Mouse (Mus musculus): ENCODE results near the gene Olfr1442. TPM values are rescaled to one million over a fixed set of nuclear protein-coding genes. Genes with fewer than 3 reads are reported as not detected.

Gene Olfr1442
- not detected for polyA plus RNA-seq (2017; shearing (Covaris generic))

DNA sequence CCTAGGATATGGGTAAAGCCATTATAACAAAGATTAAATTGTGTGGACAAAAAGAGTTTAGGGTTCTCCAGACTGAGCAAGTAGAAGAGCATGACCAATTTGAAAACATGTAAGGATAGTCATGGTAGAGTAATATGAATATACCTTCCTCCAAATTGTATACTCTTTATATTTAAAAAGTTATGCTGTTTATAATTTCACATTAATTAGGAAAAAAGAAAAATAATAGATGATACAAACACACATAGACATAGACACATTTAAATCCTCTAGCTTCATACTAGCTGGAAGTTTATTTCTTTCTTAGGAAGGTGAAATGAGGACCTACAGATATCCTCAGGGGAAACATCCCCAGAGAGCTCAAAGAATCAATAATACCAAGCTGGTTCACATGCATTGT, at the start of gene Olfr1442:
Gene Olfr1442, plus strand, starts transcription at position 301 of the 400 bp plus-strand sequence.

DNA sequence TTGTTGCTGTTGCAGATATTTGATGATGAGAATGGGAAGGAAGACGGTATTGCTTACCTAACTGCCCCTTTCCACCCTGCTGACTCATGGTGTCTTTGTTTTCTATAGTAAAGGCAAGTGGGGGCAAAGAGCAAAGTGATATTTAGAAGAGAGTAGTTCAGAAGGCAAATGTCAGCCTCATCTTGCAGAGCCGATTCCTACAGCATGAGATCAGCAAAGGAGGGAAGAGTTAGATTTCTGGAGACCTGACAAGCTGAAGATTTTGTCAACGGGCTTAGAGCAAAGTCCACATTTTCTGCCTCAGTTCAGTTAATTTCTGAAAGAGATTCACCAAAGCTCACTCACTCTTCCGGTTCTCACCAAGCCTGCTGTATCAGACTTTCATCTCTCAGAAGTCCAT, 37.1 kb upstream of the Olfr1442 start, which contains the start of gene Glyat:
Gene Glyat, plus strand, starts transcription at position 133 of the 400 bp plus-strand sequence.

DNA sequence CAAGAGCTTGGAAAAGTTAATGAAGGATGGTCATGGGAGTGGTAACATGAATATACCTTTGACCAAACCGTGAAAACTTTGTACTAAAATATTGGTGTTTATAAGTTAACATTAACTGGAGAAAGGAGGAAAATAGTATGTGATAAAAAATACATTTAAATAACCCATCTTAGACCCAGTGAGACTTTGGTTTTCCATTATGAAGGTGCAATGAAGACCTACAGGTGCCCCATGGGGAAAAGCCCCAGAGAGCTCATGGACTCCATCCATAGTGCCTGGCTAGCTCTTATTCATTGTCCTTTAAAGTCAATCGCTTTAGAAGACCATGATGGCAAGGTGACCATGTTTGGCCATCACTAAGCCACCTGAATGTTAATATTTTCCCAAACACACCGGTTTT, 7.6 kb downstream of the Olfr1442 start, which contains the start of gene Olfr1443:
Gene Olfr1443, plus strand, starts transcription at position 301 of the 400 bp plus-strand sequence.

DNA sequence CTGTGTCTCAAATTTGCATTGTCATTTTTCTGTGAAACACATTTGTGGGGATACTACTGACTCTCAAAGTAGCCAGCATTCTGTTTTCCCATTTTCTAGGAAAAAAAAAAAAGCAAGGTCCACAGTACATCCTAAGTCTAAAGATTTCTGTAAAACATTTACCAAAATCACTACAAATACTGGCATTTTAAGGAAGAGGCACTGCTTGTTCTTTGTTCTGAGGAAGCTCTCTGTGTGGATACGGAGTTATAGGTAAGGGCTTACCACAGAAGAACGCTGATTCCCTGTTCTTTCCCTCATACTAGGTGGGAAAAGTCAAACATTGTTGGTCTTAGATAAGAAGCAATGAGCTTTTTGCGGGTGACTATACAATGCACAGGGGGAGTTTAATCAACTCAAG, 25.4 kb downstream of the Olfr1442 start, which contains the start of gene Keg1:
Gene Keg1, plus strand, starts transcription at position 197 of the 400 bp plus-strand sequence.

Other genes starting within 250 kb of the Olfr1442 start
- gene Pfpl, start 242.5 kb upstream of the Olfr1442 start, polyA plus RNA-seq (2017; shearing (Covaris generic)), result 0.09 TPM
- 0.29 TPM for gene Mpeg1, start 209.7 kb upstream of the Olfr1442 start, polyA plus RNA-seq (2017; shearing (Covaris generic))
- 34.0 TPM for gene Dtx4, start 169.0 kb upstream of the Olfr1442 start, polyA plus RNA-seq (2017; shearing (Covaris generic))
- 23.3 TPM for gene Fam111a, start 124.7 kb upstream of the Olfr1442 start, polyA plus RNA-seq (2017; shearing (Covaris generic))
- not detected for gene Gm4952, start 70.5 kb upstream of the Olfr1442 start, polyA plus RNA-seq (2017; shearing (Covaris generic))
- gene Glyat, start 37.1 kb upstream of the Olfr1442 start, polyA plus RNA-seq (2017; shearing (Covaris generic)), result not detected
- not detected for gene Olfr1443, start 7.7 kb downstream of the Olfr1442 start, polyA plus RNA-seq (2017; shearing (Covaris generic))
- gene Keg1, start 25.3 kb downstream of the Olfr1442 start, polyA plus RNA-seq (2017; shearing (Covaris generic)), result not detected
- not detected for gene Cntf, start 95.2 kb downstream of the Olfr1442 start, polyA plus RNA-seq (2017; shearing (Covaris generic))
- gene Zfp91, start 125.7 kb downstream of the Olfr1442 start, polyA plus RNA-seq (2017; shearing (Covaris generic)), result 21.1 TPM
- 348 TPM for gene Lpxn, start 125.8 kb downstream of the Olfr1442 start, polyA plus RNA-seq (2017; shearing (Covaris generic))
- gene Gm5244, start 176.2 kb downstream of the Olfr1442 start, polyA plus RNA-seq (2017; shearing (Covaris generic)), result not detected
- gene Olfr1444, start 186.8 kb downstream of the Olfr1442 start, polyA plus RNA-seq (2017; shearing (Covaris generic)), result not detected
- gene Olfr1445, start 213.4 kb downstream of the Olfr1442 start, polyA plus RNA-seq (2017; shearing (Covaris generic)), result not detected
- not detected for gene Olfr1446, start 223.1 kb downstream of the Olfr1442 start, polyA plus RNA-seq (2017; shearing (Covaris generic))
- not detected for gene Olfr1447, start 233.3 kb downstream of the Olfr1442 start, polyA plus RNA-seq (2017; shearing (Covaris generic))